ENCODE assay signal across 8 mouse cellular contexts in genomic region chr3:54155639-54156315, GRCm38 (mm10). TPM values are rescaled to one million over a fixed set of nuclear protein-coding genes. Genes with fewer than 3 reads are reported as not detected.
A peak's percentile ranks its signal among the peaks of the same experiment; 100 is the strongest.
DNase-seq lines count a peak whose midpoint lies in the region; ATAC-seq and TF ChIP-seq lines count a peak whose summit lies in the region.

TSS of gene Trpc4 (plus strand) at chr3:54156035.

- no peak for TF ChIP-seq CTCF in gastrocnemius, adult 2 months (IDR thresholded peaks at IDR 0.05)
- TF ChIP-seq CTCF in CH12.LX (conservative IDR thresholded peaks at IDR 0.05 in 1 of 2, IDR thresholded peaks at IDR 0.05 in 1 of 2; ENCODE audit: low read depth in 2 of 2, low read length in 2 of 2): no peak

- no peak for DNase-seq in gastrocnemius, adult 2 months
- no peak for DNase-seq in gastrocnemius, adult 18-20 months (ENCODE audit: low spot score)
- DNase-seq in CH12.LX (ENCODE audit: extremely low read depth) (no peak), MN1 (ENCODE audit: low spot score) (no peak)
- peak; percentile 39 for DNase-seq in layer of hippocampus, adult 9-11 months
- DNase-seq in adrenal gland, postnatal 4 days (ENCODE audit: low spot score in 2 of 2): no peak

- no peaks in the 10 kb centered on the region for H3K36me3 ChIP-seq in CH12.LX (replicated peaks in 1 of 2; ENCODE audit: control insufficient read depth in 1 of 2, insufficient read depth in 1 of 2, low read length in 1 of 2)
- H3K36me3 ChIP-seq in forebrain, embryonic 15.5 days: no peaks in the 10 kb centered on the region
- H3K36me3 ChIP-seq in midbrain, embryonic 13.5 days: no peaks in the 10 kb centered on the region

- H3K4me3 ChIP-seq in gastrocnemius, adult 2 months: peak within 1 kb of the TSS; percentile 60
- H3K4me3 ChIP-seq in CH12.LX (replicated peaks in 1 of 3; ENCODE audit: low read depth in 2 of 3, low read length in 2 of 3, poor library complexity in 1 of 3): no peak within 1 kb of the TSS
- H3K4me3 ChIP-seq in forebrain, embryonic 15.5 days: peak within 1 kb of the TSS; percentile 69
- peak within 1 kb of the TSS; percentile 63 for H3K4me3 ChIP-seq in midbrain, embryonic 13.5 days (replicated peaks)

- no peak within 1 kb of the TSS for H3K27ac ChIP-seq in gastrocnemius, adult 2 months
- no peak within 1 kb of the TSS for H3K27ac ChIP-seq in CH12.LX (ENCODE audit: insufficient read depth, low read depth)
- peak within 1 kb of the TSS; percentile 59 for H3K27ac ChIP-seq in forebrain, embryonic 15.5 days (replicated peaks)
- 0 out of 2 replicates have a peak within 1 kb of the TSS, but pooled peaks have one; percentile 26 for H3K27ac ChIP-seq in midbrain, embryonic 13.5 days

- peak; percentile 79 for ATAC-seq in forebrain, embryonic 15.5 days (replicated peaks)
- ATAC-seq in midbrain, embryonic 13.5 days: peak; percentile 84

- H3K9ac ChIP-seq in CH12.LX (ENCODE audit: insufficient read depth, low read depth): no peak within 1 kb of the TSS
- peak within 1 kb of the TSS; percentile 59 for H3K9ac ChIP-seq in forebrain, embryonic 15.5 days (replicated peaks)
- peak within 1 kb of the TSS; percentile 71 for H3K9ac ChIP-seq in midbrain, embryonic 13.5 days (replicated peaks)

- intact Hi-C loops in gastrocnemius, adult 2 months (cut with DNase I): no loop called here

- dilution Hi-C loops in CH12.LX (cut with MboI; ENCODE audit: extremely low pct_ligation_motif_present, extremely low pct_unique_long_range_greater_than_20kb, low sequenced_read_pairs): no loop called here

- WGBS in forebrain, embryonic 15.5 days: under 1% methylated on average over 36 of the region's 36 CpGs
- whole genome bisulfite sequencing in midbrain, embryonic 13.5 days: under 1% methylated on average over 36 of the region's 36 CpGs

- no peak for TF ChIP-seq RAD21 in CH12.LX (IDR thresholded peaks at IDR 0.05; ENCODE audit: low read depth, low read length)

- no peaks in the 10 kb centered on the region for H3K4me1 ChIP-seq in CH12.LX (ENCODE audit: control insufficient read depth in 1 of 2, insufficient read depth in 2 of 2)
- H3K4me1 ChIP-seq in forebrain, embryonic 15.5 days: peaks cover 22% of the 10 kb centered on the region
- peaks cover 28% of the 10 kb centered on the region for H3K4me1 ChIP-seq in midbrain, embryonic 13.5 days (replicated peaks)

- H3K27me3 ChIP-seq in CH12.LX (replicated peaks): no peaks in the 10 kb centered on the region
- H3K27me3 ChIP-seq in forebrain, embryonic 15.5 days: peaks cover 8% of the 10 kb centered on the region; the same call in 1 of the 2 replicates
- peaks cover 19% of the 10 kb centered on the region for H3K27me3 ChIP-seq in midbrain, embryonic 13.5 days

- H3K9me3 ChIP-seq in CH12.LX (replicated peaks; ENCODE audit: low read length): no peaks in the 10 kb centered on the region
- H3K9me3 ChIP-seq in forebrain, embryonic 15.5 days: no peaks in the 10 kb centered on the region
- H3K9me3 ChIP-seq in midbrain, embryonic 13.5 days: no peaks in the 10 kb centered on the region

- 0 out of 2 replicates have a peak within 1 kb of the TSS, but pooled peaks have one; percentile 27 for H3K4me2 ChIP-seq in CH12.LX (ENCODE audit: insufficient read depth, low read depth, poor library complexity, severe bottlenecking)
- H3K4me2 ChIP-seq in forebrain, embryonic 15.5 days (replicated peaks): peak within 1 kb of the TSS; percentile 99
- peak within 1 kb of the TSS; percentile 99 for H3K4me2 ChIP-seq in midbrain, embryonic 13.5 days (replicated peaks)

- no peak for TF ChIP-seq EP300 in CH12.LX (IDR thresholded peaks at IDR 0.05; ENCODE audit: low read length)

- no peaks in the 10 kb centered on the region for H3K79me2 ChIP-seq in CH12.LX (replicated peaks; ENCODE audit: control insufficient read depth, extremely low read depth, insufficient read depth, poor library complexity, severe bottlenecking)

- in situ Hi-C loops in CH12.LX (cut with MboI; ENCODE audit: low pct_ligation_motif_present, low pct_unique_long_range_greater_than_20kb, low sequenced_read_pairs): loop anchor here (25.0 kb wide), 1 partner anchor 418 kb away; no protein-coding TSS in a partner anchor

- TF ChIP-seq POLR2A in CH12.LX (IDR thresholded peaks at IDR 0.05; ENCODE audit: low read depth, low read length): no peak

TF ChIP-seq in CH12.LX, 34 proteins besides CTCF, POLR2A, EP300 and RAD21:
- TF ChIP-seq TCF12 (IDR thresholded peaks at IDR 0.05; ENCODE audit: low read depth, low read length) (no peak), ZC3H11A (IDR thresholded peaks at IDR 0.05; ENCODE audit: low read depth, low read length) (no peak), NELFE (IDR thresholded peaks at IDR 0.05; ENCODE audit: low read depth, low read length) (no peak), ETS1 (conservative IDR thresholded peaks at IDR 0.05; ENCODE audit: low read depth, low read length) (no peak), ZNF384 (IDR thresholded peaks at IDR 0.05; ENCODE audit: low read depth, low read length) (no peak), ZKSCAN1 (IDR thresholded peaks at IDR 0.05; ENCODE audit: borderline replicate concordance, low read depth, low read length) (no peak), UBTF (IDR thresholded peaks at IDR 0.05; ENCODE audit: low read depth, low read length) (no peak), MEF2A (IDR thresholded peaks at IDR 0.05; ENCODE audit: borderline replicate concordance, low read depth, low read length) (no peak), HCFC1 (IDR thresholded peaks at IDR 0.05; ENCODE audit: low read depth, low read length) (no peak), MAZ (IDR thresholded peaks at IDR 0.05; ENCODE audit: low read depth, low read length) (no peak), IRF4 (IDR thresholded peaks at IDR 0.05; ENCODE audit: low read depth, low read length) (no peak), NRF1 (IDR thresholded peaks at IDR 0.05; ENCODE audit: low read depth, low read length) (no peak)

RNA-seq across cellular contexts. Expression of gene Trpc4, which starts in this region (rescaled TPM):
- under 1 TPM; 0.15 to 0.17 TPM for total RNA-seq in gastrocnemius, adult 2 months (2021)
- under 1 TPM; 0.17 to 0.18 TPM for total RNA-seq in gastrocnemius, adult 18-20 months (2021)
- total RNA-seq in CH12.LX (2012; rRNA removed) (not detected in 2 replicates), CH12.LX (2014; rRNA removed) (not detected in 2 replicates)
- not detected in 2 replicates for polyA plus RNA-seq in CH12.LX (2012; ENCODE audit: insufficient read length, low read depth)
- 11.6 and 13.2 TPM in 2 replicates for polyA plus RNA-seq in forebrain, embryonic 15.5 days (2015; fragmentation: Nextera tagmentation; extraction: Ambion mirVana)
- polyA plus RNA-seq in midbrain, embryonic 13.5 days (2015; fragmentation: Nextera tagmentation; extraction: Ambion mirVana): 3.9 and 4.5 TPM in 2 replicates
- 1 to 10 TPM in 1 of 2 experiments, under 1 TPM in 1; 0.79 to 1.0 TPM for total RNA-seq in adrenal gland, postnatal 4 days (2021)

Comparison
In these comparisons a context has a peak if more than half of its experiments do, and no peak if none do; other contexts are left out.
1. H3K27ac ChIP-seq: peak in forebrain, embryonic 15.5 days (single experiment) and midbrain, embryonic 13.5 days (single experiment); none in gastrocnemius, adult 2 months (single experiment) and CH12.LX (single experiment).
2. H3K4me3 ChIP-seq: peak in gastrocnemius, adult 2 months (single experiment), forebrain, embryonic 15.5 days (single experiment) and midbrain, embryonic 13.5 days (single experiment); none in CH12.LX (0 of 3).
3. H3K4me2 ChIP-seq: peak in every context shown above with its lines; median percentile 99 in forebrain, embryonic 15.5 days; 99 in midbrain, embryonic 13.5 days; 27 in CH12.LX.